Mouse (Mus musculus): ENCODE data around the gene Irak4. TPM values are rescaled to one million over a fixed set of nuclear protein-coding genes. Genes with fewer than 3 reads are reported as not detected.
A peak's percentile ranks its signal among the peaks of the same experiment; 100 is the strongest.

Irak4 gene
- total RNA-seq, 2 experiments from 2014 or later: 3.0 to 3.8 TPM

- DNase-seq: no peak
Observed at GRCm38 (mm10) chr15:94558895-94559656, 15.6 kb downstream of the Irak4 start.

- no peak for DNase-seq
Observed at GRCm38 (mm10) chr15:94564909-94565308, 21.5 kb downstream of the Irak4 start.

- no peak for DNase-seq
Observed at GRCm38 (mm10) chr15:94565854-94566253, 22.4 kb downstream of the Irak4 start.

GRCm38 (mm10) chr15:94568496-94569182, 25.2 kb downstream of the Irak4 start:
- no peak for DNase-seq

GRCm38 (mm10) chr15:94571501-94571900, 28.1 kb downstream of the Irak4 start:
- DNase-seq: no peak

DNA sequence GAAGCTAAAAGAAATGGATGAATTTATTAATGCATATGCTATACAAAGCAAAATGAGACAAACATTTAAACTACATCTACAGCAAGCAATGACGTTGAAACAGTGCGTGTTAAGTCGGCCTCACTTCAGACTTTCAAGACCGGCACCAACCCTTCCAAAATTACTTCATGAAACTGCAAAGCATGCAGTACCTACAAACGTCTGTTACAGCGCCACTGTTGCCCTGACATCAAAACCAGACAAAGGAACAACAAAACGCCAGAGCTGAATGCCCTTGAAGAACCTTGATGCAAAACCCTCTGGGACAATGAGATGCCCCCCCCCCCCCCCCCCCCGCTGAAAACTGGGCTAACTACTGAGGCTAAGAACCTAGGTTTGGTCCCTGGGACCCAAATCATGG, 29.3 kb downstream of the Irak4 start:
- no peak for DNase-seq

DNA sequence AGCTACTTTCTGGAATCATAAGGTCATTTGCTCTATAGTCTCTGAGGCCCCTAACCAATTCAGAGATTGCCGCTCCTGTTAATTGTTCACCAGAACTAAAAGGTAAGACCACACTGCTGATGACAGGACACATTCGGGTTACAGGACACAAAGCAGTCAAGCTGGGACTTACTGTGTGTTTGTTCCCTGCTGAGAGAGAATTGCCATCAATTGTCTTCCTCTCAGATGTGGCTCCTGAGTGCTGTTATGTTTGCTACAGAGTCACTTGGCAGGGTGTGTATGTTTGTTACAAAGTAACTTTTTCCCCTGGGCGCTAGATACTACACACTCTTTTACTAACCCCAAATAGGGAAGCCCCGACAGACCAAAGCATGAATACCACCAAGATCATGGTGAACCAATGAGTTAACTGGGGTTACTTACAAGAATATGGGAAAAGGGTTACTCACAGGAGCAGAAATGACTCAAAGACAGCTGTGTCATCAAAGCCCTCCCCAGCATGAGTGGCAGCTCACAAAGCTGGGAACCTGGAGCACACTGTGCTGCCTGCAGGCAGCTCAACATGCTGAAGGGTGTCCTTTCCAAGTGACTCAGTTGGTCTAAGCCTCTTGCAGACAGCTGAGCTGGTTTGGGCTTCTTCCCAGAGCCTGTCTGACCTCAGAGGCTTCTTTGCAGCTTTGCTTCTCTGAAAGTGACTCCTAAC, 31.3 kb downstream of the Irak4 start:
- no peak for DNase-seq

DNA sequence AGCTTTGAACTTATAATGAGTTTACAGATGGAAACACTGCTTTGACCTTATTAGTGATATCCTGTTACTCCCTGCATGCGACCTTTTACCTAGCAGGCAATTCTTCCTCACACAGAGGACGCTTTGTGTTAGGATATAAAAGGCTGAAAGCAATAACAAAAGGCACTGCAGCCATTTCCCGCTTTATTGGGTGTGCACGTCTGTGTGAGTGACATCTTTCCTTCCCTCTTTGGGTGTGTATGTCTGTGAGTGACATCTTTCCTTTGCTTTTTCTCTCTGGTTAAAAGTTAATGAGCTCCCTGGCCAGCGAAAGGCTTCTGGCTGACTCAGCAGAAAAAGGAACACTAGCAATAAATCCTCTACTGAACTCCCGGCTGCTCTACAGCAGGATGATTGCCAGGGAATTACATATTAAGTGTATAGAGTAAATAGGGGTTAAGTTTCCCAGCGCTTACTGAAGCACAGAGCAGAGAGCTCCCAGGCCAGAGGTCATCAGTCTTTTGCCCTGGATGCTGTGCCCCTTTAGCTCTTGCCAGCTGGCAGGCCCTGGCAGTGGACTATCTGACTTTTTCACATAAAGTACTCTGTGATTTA, 38.7 kb downstream of the Irak4 start:
- no peak for DNase-seq

GRCm38 (mm10) chr15:94583153-94583552, 39.7 kb downstream of the Irak4 start:
- no peak for DNase-seq

DNA sequence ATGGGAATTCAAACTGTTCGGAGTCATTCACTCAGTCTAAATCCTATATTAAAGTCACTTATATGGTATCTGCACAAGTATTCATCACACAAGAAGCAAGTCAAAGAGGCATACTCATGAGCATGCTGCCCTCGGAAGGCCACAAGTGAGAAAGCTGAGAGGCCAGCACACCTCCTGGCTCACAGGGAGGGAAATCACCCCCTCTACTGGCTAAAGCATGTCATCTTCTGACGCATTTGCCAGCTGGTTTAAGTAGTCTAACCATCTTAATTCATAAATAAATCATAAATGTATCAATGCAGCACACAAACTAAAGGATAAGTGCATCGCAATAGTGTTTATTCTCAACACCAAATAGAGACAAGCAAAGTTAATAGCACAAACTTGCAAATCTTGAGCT, 41.3 kb downstream of the Irak4 start:
- no peak for DNase-seq

DNA sequence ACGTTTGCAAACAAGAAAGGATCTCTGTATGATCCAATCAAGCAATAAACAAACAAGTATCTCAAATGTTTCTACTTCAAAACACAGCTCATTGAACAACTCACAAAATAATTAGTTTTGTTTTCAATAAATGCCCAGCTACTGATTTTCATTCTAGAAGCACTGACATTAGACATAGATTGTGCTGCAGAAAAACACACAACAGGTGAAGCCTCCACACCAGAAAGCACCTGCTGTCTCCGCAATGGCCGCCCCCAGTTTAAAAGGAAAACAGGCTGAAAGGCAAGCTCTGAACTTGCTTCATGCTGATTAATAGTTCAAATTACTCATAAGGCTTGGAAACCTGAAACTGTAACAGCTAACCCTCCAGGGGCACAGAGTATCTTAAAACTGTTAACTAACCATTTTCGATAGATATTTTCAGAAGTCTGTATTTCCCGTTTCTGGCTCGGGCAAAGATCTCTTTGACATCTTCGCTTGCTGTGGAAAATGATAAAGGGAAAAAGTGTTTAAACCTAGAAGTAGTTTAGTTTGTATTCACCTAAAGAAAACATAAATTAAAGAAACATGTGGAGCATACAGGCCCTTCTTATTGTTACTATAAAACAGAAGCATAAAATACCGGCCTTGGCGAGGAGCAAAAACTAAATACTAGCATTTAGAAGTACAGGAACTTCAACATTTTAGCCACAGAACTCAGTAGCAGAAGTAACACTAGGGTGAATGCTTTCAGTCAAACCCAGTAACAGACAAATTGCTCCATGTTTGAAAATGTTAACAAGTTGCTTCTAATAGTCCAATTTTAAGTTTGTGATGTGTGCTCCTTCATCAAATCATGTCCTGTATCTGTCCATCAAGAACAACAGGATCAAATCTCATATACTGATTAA, 44.6 kb downstream of the Irak4 start:
- DNase-seq: no peak

DNA sequence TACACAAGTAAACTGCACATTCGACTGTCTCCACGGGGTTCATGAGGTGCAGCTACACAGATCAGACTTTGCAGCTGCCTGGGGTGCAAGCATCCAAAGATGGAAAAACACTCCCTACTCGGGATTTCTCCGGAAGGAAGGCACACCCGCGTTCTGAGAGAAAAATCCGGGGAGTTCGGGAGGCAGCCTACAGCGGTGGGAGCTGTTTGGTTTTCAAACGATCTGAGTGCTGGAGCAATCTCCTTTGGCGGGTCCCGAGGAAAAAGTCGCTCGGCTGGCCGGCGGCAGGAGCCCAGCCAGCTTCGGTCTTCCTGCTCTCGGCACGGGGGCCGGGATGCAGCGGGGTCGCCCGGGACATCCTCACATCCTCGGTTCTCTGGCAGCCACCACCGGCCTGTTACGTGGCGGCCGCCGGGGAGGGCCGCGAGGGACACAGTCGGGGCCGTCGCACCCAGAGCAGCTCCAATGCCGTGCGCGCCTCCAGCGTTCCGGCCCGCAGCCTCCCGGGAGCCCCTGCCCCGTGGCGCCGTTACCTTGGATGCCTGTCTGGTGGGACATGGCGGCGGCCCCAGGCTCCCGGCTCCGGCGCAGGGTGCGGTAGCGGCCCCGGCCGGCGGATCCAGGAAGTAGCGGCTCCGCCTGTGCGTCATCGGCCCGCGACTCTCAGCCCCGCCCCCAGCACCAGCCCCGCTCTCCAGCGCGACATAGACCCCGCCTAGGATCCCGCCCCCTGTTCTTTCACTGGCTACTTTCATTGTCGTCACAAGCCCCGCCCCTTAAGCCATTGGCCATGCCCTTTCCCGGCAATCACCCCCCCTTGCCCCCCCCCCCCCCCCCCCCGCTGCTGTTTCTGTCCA, 46.0 kb downstream of the Irak4 start, which contains the start of gene Twf1:
Gene Twf1, minus strand, starts transcription at position 671 of the 857 bp plus-strand sequence.
- peak; percentile 98 for DNase-seq

DNA sequence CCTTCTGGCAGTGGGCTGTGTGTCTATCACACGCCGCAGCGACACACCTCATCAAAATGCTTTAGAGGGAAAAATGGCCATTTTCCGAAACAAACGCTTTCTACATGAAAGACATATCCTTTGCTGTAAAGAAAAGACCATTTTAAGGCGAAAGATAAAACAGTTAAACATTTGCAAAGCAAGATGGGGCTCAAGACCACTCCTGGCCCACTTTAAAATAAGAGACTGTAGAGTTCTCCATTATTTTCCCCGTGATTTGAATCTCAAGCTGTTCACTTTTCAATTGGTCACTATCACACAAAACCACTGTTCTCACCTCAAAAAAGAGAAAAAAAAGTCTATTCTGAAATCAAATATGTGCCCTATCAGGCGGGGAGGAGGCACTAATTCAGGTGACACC, 46.6 kb downstream of the Irak4 start:
- DNase-seq: no peak

DNA sequence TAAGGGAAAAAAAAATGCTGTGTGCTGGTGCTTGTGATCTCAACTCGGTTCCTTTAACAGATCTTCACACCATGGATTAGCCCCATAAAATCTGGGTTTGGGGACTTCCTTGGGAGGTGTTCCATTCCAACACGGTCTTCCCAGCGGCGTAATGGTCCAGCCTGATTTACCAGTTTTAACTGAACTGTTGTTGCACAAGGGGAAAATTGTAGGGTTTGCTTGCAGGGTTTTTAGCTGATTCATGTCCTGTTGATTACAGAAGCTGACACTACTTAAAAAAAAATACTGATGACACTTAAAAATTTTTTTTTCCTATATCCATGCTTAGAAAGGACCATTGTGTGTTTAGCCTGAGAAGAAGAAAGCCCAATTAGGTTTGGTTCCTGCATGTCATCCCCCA, 47.9 kb downstream of the Irak4 start:
- no peak for DNase-seq

DNA sequence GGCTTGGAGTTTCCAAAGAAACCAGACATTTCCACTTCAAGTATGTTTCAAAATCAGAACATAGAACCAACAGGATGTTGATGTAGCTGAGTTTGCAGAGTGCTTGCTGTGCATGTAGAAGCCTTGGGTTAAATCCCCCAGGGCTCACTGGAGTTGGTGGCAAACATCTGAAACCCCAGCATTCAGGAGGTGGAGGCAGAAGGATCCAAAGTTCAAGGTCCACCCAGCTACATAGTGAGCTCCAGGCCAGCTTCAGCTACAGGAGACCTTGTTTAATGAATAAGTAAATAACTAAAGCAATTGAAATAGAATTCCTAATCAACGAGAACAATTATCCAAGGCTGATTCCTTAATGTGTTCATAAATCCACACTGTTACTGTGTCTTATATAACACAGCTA, 50.1 kb downstream of the Irak4 start:
- no peak for DNase-seq

DNA sequence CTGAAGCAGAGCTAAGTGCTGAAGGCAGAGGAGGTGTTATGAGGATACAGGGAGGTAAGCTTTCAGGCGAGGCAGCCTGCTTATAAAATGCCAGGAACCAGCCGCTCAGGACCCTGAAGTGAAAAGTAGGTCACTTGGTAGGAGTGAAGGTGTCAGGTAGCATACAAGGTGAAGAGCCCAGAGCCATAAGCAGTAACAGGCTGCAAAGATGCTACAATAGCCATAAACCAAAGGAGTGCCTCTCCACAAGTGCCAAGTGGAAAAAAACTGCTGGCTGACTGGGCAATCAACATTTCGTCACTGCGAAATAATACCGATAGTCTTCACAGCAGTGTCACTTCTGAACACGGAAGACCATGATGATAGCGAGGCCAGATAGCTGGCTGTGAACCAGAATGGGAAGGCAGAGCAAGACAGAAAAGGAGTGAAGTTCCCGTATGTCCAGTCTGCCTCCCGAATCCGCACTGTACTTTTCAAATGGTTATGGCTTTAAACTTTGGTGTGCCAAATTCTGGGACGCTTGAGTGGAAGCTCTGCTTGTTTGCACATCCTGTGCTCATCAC, 56.8 kb downstream of the Irak4 start:
- DNase-seq: no peak

DNA sequence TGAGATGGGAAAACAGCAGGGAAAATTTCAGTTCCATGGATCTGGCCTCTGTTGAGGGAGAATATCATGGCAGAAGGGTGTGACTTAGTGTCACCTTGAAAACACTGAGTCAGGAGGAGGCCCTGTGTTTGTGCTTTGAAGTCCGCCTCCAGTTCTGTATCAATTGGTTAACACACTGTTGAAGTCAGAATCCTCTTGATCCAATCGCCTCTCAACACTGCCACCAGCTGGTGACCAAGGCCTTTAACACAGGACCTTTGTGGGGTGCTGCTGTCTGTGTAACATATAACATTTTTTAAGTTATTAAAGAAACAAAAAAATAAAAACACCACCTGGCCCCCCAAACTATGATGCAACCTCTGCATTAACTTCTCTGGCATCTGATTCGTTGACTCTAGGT, 57.9 kb downstream of the Irak4 start:
- no peak for DNase-seq

- no peak for DNase-seq
Observed at GRCm38 (mm10) chr15:94602441-94602840, 59.0 kb downstream of the Irak4 start.

GRCm38 (mm10) chr15:94607768-94608167, 64.3 kb downstream of the Irak4 start:
- no peak for DNase-seq

DNA sequence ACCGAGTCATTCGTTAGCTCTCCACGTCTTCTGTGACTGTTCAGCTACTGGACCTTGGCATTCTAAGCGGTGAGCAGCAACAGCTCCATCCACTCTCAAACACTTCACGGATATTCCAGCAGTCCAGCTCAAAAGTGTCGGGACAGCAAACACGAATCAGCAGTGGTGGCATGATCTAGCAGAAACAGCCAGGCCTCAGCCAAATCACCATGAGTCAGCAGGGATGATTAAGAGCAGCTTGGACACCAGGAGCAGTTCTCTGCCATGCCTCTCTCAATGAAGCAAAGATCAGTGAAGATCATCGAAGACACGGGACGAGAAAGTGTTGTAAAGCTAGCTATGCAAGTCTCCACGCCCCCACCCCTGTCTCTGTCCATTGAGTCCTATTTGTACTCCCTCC, 72.6 kb downstream of the Irak4 start:
- DNase-seq: no peak
